Mouse (Mus musculus) ES-E14 (cell line): ENCODE measurements around the gene Kcng4. TPM values are rescaled to one million over a fixed set of nuclear protein-coding genes. Genes with fewer than 3 reads are reported as not detected.

Experiments
- DNase-seq: peaks from one replicate; pipeline ENCODE4 v3.0.0-alpha.2; 2013; ENCODE audit warnings: low read depth, low spot score
- H3K27ac ChIP-seq: 2 replicates; pipeline ENCODE4 v1.5.1; 2012; ENCODE audit warnings: low read depth, mild to moderate bottlenecking, low read length, moderate library complexity, mixed read lengths; ENCODE audit not compliant: poor library complexity, insufficient read depth, severe bottlenecking
- H3K36me3 ChIP-seq: 2 replicates; pipeline ENCODE4 v1.6.1; 2012; ENCODE audit warnings: mild to moderate bottlenecking, low read length, moderate library complexity, mixed read lengths; ENCODE audit not compliant: control insufficient read depth, poor library complexity, insufficient read depth, severe bottlenecking
- H3K4me1 ChIP-seq, 2 experiments: fragments of 150-350 bp in 1 of 2; sonication (generic) in 1 of 2; 2 replicates each; pipeline ENCODE4 v1.6.1; 2012; ENCODE audit warnings: low read length in 2 of 2, mild to moderate bottlenecking in 1 of 2, mixed read lengths in 1 of 2; ENCODE audit not compliant: control insufficient read depth in 2 of 2, insufficient read depth in 2 of 2, poor library complexity in 1 of 2
- H3K4me3 ChIP-seq, 2 experiments: fragments of 150-350 bp in 1 of 2; sonication (generic) in 1 of 2; 2 replicates each; pipeline ENCODE4 v1.5.1; 2012; ENCODE audit warnings: low read length in 2 of 2, low read depth in 1 of 2, mild to moderate bottlenecking in 1 of 2, mixed read lengths in 1 of 2; ENCODE audit not compliant: insufficient read depth in 1 of 2, poor library complexity in 1 of 2, severe bottlenecking in 1 of 2
- H3K9ac ChIP-seq: 2 replicates; pipeline ENCODE4 v1.6.1; 2012; ENCODE audit warnings: low read depth, mild to moderate bottlenecking, low read length, mixed read lengths; ENCODE audit not compliant: poor library complexity, insufficient read depth, severe bottlenecking
- H3K9me3 ChIP-seq: fragments of 150-350 bp; sonication (generic); 2 replicates; pipeline ENCODE4 v1.6.1; 2012; ENCODE audit warnings: low read depth, mild to moderate bottlenecking, low read length; ENCODE audit not compliant: control insufficient read depth, insufficient read depth
- CHD2 ChIP-seq: IDR thresholded peaks from 2 replicates; pipeline ENCODE4 v1.6.1; 2014; ENCODE audit warnings: mild to moderate bottlenecking, low read depth, low read length, inconsistent platforms
- HCFC1 ChIP-seq: IDR thresholded peaks from 2 replicates; pipeline ENCODE4 v1.6.1; 2012; ENCODE audit warnings: low read length, inconsistent platforms, borderline replicate concordance; ENCODE audit not compliant: insufficient read depth
- MAFK ChIP-seq: IDR thresholded peaks from 2 replicates; pipeline ENCODE4 v1.6.1; 2014; ENCODE audit warnings: mild to moderate bottlenecking, low read depth, low read length, inconsistent platforms; ENCODE audit not compliant: insufficient read depth
- ZC3H11A ChIP-seq: IDR thresholded peaks from 2 replicates; pipeline ENCODE4 v1.6.1; 2012; ENCODE audit warnings: low read depth, mild to moderate bottlenecking, inconsistent platforms, low read length, borderline replicate concordance
- ZNF384 ChIP-seq: IDR thresholded peaks from 2 replicates; pipeline ENCODE4 v1.6.1; 2012; ENCODE audit warnings: low read depth, low read length, inconsistent platforms
- in situ Hi-C, 2 experiments: fragments of 600-800 bp; cut with MboI; formaldehyde crosslinking; loops; one replicate each; pipeline ENCODE4 v1.15.1; 2025; ENCODE audit warnings: low sequenced_read_pairs in 2 of 2, inconsistent platforms in 1 of 2; ENCODE audit not compliant: unreplicated experiment in 2 of 2
- total RNA-seq: library from RNA; depleted of rRNA; stranded (reverse); fragments of 300-350 nt; gene quantifications from 2 replicates; pipeline ENCODE4 v1.2.3, GENCODE M21; 2012

The Kcng4 gene
- total RNA-seq, 1 experiment = 0.67 TPM

DNA sequence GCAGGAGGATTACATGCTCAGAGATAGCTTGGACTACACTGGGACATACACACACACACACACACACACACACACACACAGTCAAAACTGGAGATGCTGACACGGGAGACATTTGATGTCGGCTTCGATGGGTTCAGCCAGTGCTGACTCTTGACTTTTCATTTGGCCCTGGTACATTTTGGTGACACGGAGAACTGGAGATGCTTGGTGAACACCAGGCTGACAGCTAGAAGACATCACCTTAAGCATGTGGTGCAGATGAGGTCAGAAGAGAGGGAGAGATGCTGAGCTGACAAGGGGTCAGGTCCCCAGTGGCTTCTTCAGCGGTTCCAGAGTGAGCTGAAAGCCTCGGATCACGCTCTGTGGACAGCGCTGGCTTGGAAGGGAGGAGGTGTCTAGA lies 12.4 kb downstream of the Kcng4 start:
- Histone ChIP-seq H3K4me1 (peaks cover 11 to 33% of the 10 kb centered on the region in 2 experiments; a peak in 3 of 4 replicates), H3K4me3 (no peak overlapping the region), H3K27ac (no peak overlapping the region), H3K36me3 (no peaks in the 10 kb centered on the region), H3K9ac (no peak overlapping the region), H3K9me3 (no peaks in the 10 kb centered on the region)
- in situ Hi-C loops = no loop called here
- no peak for TF ChIP-seq ZC3H11A
- no peak for TF ChIP-seq CHD2
- no peak for TF ChIP-seq ZNF384
- TF ChIP-seq MAFK = no peak
- TF ChIP-seq HCFC1 = no peak
- no peak for DNase-seq

DNA sequence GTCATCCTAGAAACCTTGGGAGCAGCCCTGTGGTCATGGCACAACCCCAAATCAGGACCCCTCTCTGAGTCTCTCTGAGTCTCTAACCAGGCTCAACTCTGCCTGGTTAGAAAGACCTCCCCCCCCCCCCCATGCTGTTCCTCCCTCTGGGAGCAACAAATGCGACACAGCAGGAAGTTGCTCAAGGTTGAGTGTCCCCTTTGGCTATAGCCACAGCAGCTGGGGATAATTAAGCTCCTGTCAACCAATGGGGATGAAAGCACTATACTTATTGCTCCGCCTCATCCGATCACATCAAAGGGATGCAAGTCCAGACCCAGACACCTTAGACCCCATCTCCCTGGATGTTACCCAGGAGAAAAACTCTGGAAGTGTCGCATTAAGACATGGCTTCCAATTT lies 12.9 kb downstream of the Kcng4 start:
- Histone ChIP-seq H3K4me1 (peaks cover 10 to 28% of the 10 kb centered on the region in 2 experiments; a peak in 3 of 4 replicates), H3K4me3 (no peak overlapping the region), H3K9me3 (no peaks in the 10 kb centered on the region), H3K27ac (no peak overlapping the region), H3K36me3 (no peaks in the 10 kb centered on the region), H3K9ac (no peak overlapping the region)
- in situ Hi-C loops = no loop called here
- TF ChIP-seq CHD2 (no peak), MAFK (no peak), HCFC1 (no peak), ZNF384 (no peak), ZC3H11A (no peak)
- DNase-seq = peak; percentile 59

DNA sequence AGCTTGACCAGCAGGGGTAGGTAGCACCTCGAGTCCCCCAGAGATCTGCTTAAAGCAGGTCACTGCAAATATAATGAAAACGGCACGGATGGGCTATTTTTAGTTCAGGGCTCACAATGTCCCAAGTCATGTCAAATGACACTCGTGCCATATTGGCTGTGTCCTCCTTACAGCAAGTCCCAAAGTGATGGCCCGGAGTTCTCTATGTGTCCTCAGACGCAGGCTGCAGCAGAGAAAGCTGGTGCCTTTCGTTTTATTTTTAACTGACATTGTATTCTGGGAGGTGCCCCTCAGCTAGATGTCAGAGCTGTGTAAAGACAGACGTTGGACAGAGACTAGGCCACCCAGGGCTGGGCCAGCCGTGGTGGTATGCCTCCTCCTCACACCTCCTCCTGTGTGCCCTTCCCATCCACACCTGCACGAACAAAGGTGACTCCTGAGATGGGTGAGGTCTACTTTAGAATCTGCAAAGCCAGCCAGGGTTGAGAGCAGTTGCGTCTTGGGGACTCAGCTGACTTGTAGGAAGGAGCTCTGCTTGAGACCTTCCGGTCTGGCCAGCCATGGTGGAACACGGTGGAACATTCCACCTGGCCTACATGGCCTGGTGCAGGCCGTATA lies 14.5 kb downstream of the Kcng4 start:
- H3K36me3 ChIP-seq = no peaks in the 10 kb centered on the region
- no peak overlapping the region for H3K27ac ChIP-seq
- H3K9ac ChIP-seq = no peak overlapping the region
- in situ Hi-C loops = no loop called here
- H3K9me3 ChIP-seq = no peaks in the 10 kb centered on the region
- peaks cover 7 to 23% of the 10 kb centered on the region in 2 experiments; a peak in 3 of 4 replicates for H3K4me1 ChIP-seq
- no peak overlapping the region for H3K4me3 ChIP-seq
- no peak for DNase-seq
- TF ChIP-seq ZNF384 = no peak
- no peak for TF ChIP-seq MAFK
- TF ChIP-seq CHD2 = no peak
- no peak for TF ChIP-seq ZC3H11A
- TF ChIP-seq HCFC1 = no peak

DNA sequence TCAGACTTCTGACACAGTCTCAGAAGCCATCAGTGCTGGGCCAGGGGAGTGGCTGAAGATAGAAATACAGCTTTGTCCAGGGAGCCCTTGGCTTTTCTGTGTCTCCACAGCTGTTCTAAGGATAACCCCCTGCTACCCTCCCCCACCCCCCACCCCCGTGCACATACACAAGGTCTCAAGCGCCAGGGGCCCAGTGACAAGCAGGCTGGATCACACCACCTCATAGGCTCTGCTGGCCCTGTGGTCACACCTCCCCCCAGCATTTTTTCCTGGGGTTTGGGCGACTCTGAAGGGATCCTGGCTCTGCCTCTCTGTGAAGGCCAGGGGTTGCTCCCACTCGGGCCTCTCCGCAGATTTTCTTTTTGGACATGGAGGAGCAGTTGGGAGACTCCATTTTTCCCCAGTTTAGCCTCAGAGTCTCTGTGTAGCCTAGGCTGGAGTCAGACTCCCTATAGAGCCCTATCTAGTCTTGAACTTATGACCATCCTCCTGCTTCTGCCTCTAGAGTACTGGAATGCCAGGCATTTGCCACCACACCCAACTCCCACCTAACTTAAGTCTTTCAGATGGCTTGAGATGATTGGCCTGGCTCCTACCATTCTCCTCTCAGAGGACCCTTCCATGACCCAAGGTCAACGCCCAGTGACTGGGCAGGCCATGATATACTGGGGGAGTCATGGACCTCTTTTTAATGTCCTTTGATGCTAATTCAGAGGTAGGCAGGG lies 15.2 kb downstream of the Kcng4 start:
- no peaks in the 10 kb centered on the region for H3K36me3 ChIP-seq
- no peak for TF ChIP-seq ZNF384
- no peak for TF ChIP-seq ZC3H11A
- no peak for TF ChIP-seq MAFK
- TF ChIP-seq CHD2 = no peak
- no peak for TF ChIP-seq HCFC1
- peaks cover 7 to 23% of the 10 kb centered on the region in 2 experiments; a peak in 3 of 4 replicates for H3K4me1 ChIP-seq
- no peaks in the 10 kb centered on the region for H3K9me3 ChIP-seq
- H3K27ac ChIP-seq = no peak overlapping the region
- no peak for DNase-seq
- in situ Hi-C loops = no loop called here
- no peak overlapping the region for H3K4me3 ChIP-seq
- H3K9ac ChIP-seq = no peak overlapping the region
